Mouse (Mus musculus) testis, postnatal 14 days (tissue): Measurements from ENCODE around the gene Hspd1.
"Not testable (repeated sequence)": the region's sequence is repeated elsewhere in the genome, so short reads cannot be mapped to it uniquely, and the experiment has no call there.

Source experiments
- DNase-seq: peaks from one replicate; pipeline ENCODE4 v3.0.0; 2021; ENCODE audit warnings: low spot score

The Hspd1 gene

GRCm38 (mm10) chr1:55087401-55087904 lies 590 bp downstream of the Hspd1 start:
- no peak for DNase-seq

GRCm38 (mm10) chr1:55086868-55087400 lies 1.1 kb downstream of the Hspd1 start:
- DNase-seq: peak; percentile 22

GRCm38 (mm10) chr1:55085781-55086366 lies 2.2 kb downstream of the Hspd1 start:
- DNase-seq: no peak

GRCm38 (mm10) chr1:55082106-55082505 lies 5.9 kb downstream of the Hspd1 start:
- DNase-seq: no peak

- DNase-seq: no peak
Measured at GRCm38 (mm10) chr1:55079677-55080076, 8.4 kb downstream of the Hspd1 start.

GRCm38 (mm10) chr1:55076849-55077516 lies 11.1 kb downstream of the Hspd1 start:
- DNase-seq: no peak

- no peak for DNase-seq
Measured at GRCm38 (mm10) chr1:55076395-55076743, 11.7 kb downstream of the Hspd1 start.

GRCm38 (mm10) chr1:55075652-55076394 lies 12.2 kb downstream of the Hspd1 start:
- DNase-seq: no peak

GRCm38 (mm10) chr1:55074757-55075156 lies 13.3 kb downstream of the Hspd1 start:
- no peak for DNase-seq

- DNase-seq: not testable (repeated sequence)
Measured at GRCm38 (mm10) chr1:55072328-55072727, 15.7 kb downstream of the Hspd1 start.

- DNase-seq: no peak
Measured at GRCm38 (mm10) chr1:55061772-55062171, 26.3 kb downstream of the Hspd1 start.

GRCm38 (mm10) chr1:55061099-55061498 lies 26.9 kb downstream of the Hspd1 start:
- DNase-seq: no peak

- not testable (repeated sequence) for DNase-seq
Measured at GRCm38 (mm10) chr1:55058383-55058782, 29.7 kb downstream of the Hspd1 start.

- no peak for DNase-seq
Measured at GRCm38 (mm10) chr1:55055322-55056115, 32.5 kb downstream of the Hspd1 start.

GRCm38 (mm10) chr1:55053596-55053995 lies 34.4 kb downstream of the Hspd1 start:
- no peak for DNase-seq

- DNase-seq: peak; percentile 86
Measured at GRCm38 (mm10) chr1:55053005-55053404, 35.0 kb downstream of the Hspd1 start.

GRCm38 (mm10) chr1:55052355-55052953 lies 35.6 kb downstream of the Hspd1 start, which contains the start of gene Coq10b:
Gene Coq10b, plus strand, starts transcription at chr1:55052770.
- peak; percentile 98 for DNase-seq

- DNase-seq: no peak
Measured at GRCm38 (mm10) chr1:55051671-55052070, 36.4 kb downstream of the Hspd1 start.

GRCm38 (mm10) chr1:55048841-55049587 lies 39.0 kb downstream of the Hspd1 start:
- no peak for DNase-seq

- DNase-seq: no peak
Measured at GRCm38 (mm10) chr1:55043164-55043563, 44.9 kb downstream of the Hspd1 start.

- no peak for DNase-seq
Measured at GRCm38 (mm10) chr1:55042246-55042645, 45.8 kb downstream of the Hspd1 start.
